ENCODE assay signal across 11 mouse cellular contexts in genomic region chr9:63653666-63654065, GRCm38 (mm10). TPM values are rescaled to one million over a fixed set of nuclear protein-coding genes. Genes with fewer than 3 reads are reported as not detected.
DNase-seq lines count a peak whose midpoint lies in the region; ATAC-seq lines count a peak whose summit lies in the region.
"Had no signal": no experiment of that assay in that cellular context is flagged by ENCODE, and none has a peak within 500 bp of the region (broad histone marks: within the 10 kb centered on the region; RNA-seq: fewer than 3 reads in every experiment).

No protein-coding gene starts in this region.

- H3K9ac ChIP-seq in kidney, embryonic 16.5 days (replicated peaks; ENCODE audit: low read length) = 0 out of 2 replicates have a peak overlapping the region, but pooled peaks have one; percentile 29
- no peak overlapping the region for H3K9ac ChIP-seq in embryonic facial prominence, embryonic 15.5 days
- no peak overlapping the region for H3K9ac ChIP-seq in hindbrain, embryonic 12.5 days
- H3K9ac ChIP-seq in midbrain, embryonic 14.5 days (replicated peaks; ENCODE audit: low read length) = no peak overlapping the region

- WGBS in kidney, embryonic 16.5 days = 32% methylated on average over 7 of the region's 7 CpGs
- 37% methylated on average over 7 of the region's 7 CpGs for WGBS in embryonic facial prominence, embryonic 15.5 days
- 15% methylated on average over 7 of the region's 7 CpGs for WGBS in hindbrain, embryonic 12.5 days
- 9% methylated on average over 7 of the region's 7 CpGs for WGBS in midbrain, embryonic 14.5 days

- peaks cover 29% of the 10 kb centered on the region for H3K4me1 ChIP-seq in kidney, embryonic 16.5 days (ENCODE audit: insufficient read depth, low read length)
- peaks cover 77% of the 10 kb centered on the region for H3K4me1 ChIP-seq in embryonic facial prominence, embryonic 15.5 days
- peaks cover 45% of the 10 kb centered on the region for H3K4me1 ChIP-seq in hindbrain, embryonic 12.5 days
- peaks cover 19% of the 10 kb centered on the region for H3K4me1 ChIP-seq in midbrain, embryonic 14.5 days (ENCODE audit: control insufficient read depth, insufficient read depth, low read length)

- ATAC-seq in kidney, embryonic 16.5 days (ENCODE audit: low FRiP score, low TSS enrichment) = no peak; the same call in 1 of the 2 replicates
- ATAC-seq in embryonic facial prominence, embryonic 15.5 days (ENCODE audit: insufficient number of reproducible peaks, low FRiP score, low TSS enrichment, low read depth) = no peak
- peak; percentile 51; the same call in 1 of the 2 replicates for ATAC-seq in hindbrain, embryonic 12.5 days (ENCODE audit: low FRiP score)
- no peak for ATAC-seq in midbrain, embryonic 14.5 days (ENCODE audit: low FRiP score, low TSS enrichment)
- ATAC-seq: activated CD4-positive, CD25-positive, alpha-beta regulatory T cell, adult 4 months had no signal

- H3K36me3 ChIP-seq in kidney, embryonic 16.5 days (ENCODE audit: insufficient read depth, low read length) = peaks cover 59% of the 10 kb centered on the region
- peaks cover 46% of the 10 kb centered on the region for H3K36me3 ChIP-seq in embryonic facial prominence, embryonic 15.5 days
- peaks cover 28% of the 10 kb centered on the region for H3K36me3 ChIP-seq in hindbrain, embryonic 12.5 days
- peaks cover 6% of the 10 kb centered on the region; the same call in 1 of the 2 replicates for H3K36me3 ChIP-seq in midbrain, embryonic 14.5 days (ENCODE audit: control insufficient read depth, insufficient read depth, low read length)

- H3K9me3 ChIP-seq in kidney, embryonic 16.5 days (ENCODE audit: low read length) = no peaks in the 10 kb centered on the region
- H3K9me3 ChIP-seq in embryonic facial prominence, embryonic 15.5 days (replicated peaks) = no peaks in the 10 kb centered on the region
- no peaks in the 10 kb centered on the region for H3K9me3 ChIP-seq in hindbrain, embryonic 12.5 days (replicated peaks)
- H3K9me3 ChIP-seq in midbrain, embryonic 14.5 days (ENCODE audit: control insufficient read depth, low read length) = no peaks in the 10 kb centered on the region
- H3K9me3 ChIP-seq: heart, embryonic 10.5 days had no signal

- no peak overlapping the region for H3K4me3 ChIP-seq in kidney, embryonic 16.5 days (ENCODE audit: low read length)
- no peak overlapping the region for H3K4me3 ChIP-seq in embryonic facial prominence, embryonic 15.5 days (replicated peaks)
- H3K4me3 ChIP-seq in hindbrain, embryonic 12.5 days = no peak overlapping the region
- no peak overlapping the region for H3K4me3 ChIP-seq in midbrain, embryonic 14.5 days (replicated peaks; ENCODE audit: low read depth, low read length)
- H3K4me3 ChIP-seq: heart, embryonic 10.5 days had no signal

- DNase-seq in kidney, adult 11 months = no peak
- DNase-seq in midbrain, embryonic 14.5 days = peak; percentile 63
- no peak for DNase-seq in urinary bladder, postnatal 25 days (ENCODE audit: low spot score)
- no peak for DNase-seq in adipocyte (ENCODE audit: low spot score)
- DNase-seq: liver; right cerebral cortex, postnatal 14 days had no signal

- H3K4me2 ChIP-seq in kidney, embryonic 16.5 days (replicated peaks; ENCODE audit: low read depth, low read length) = no peak overlapping the region
- no peak overlapping the region for H3K4me2 ChIP-seq in embryonic facial prominence, embryonic 15.5 days (replicated peaks)
- 0 out of 2 replicates have a peak overlapping the region, but pooled peaks have one; percentile 1 for H3K4me2 ChIP-seq in hindbrain, embryonic 12.5 days (replicated peaks)
- no peak overlapping the region for H3K4me2 ChIP-seq in midbrain, embryonic 14.5 days (ENCODE audit: low read length)

- H3K27me3 ChIP-seq in kidney, embryonic 16.5 days (ENCODE audit: insufficient read depth, low read length) = no peaks in the 10 kb centered on the region
- H3K27me3 ChIP-seq in embryonic facial prominence, embryonic 15.5 days = no peaks in the 10 kb centered on the region
- H3K27me3 ChIP-seq in hindbrain, embryonic 12.5 days = no peaks in the 10 kb centered on the region
- H3K27me3 ChIP-seq in midbrain, embryonic 14.5 days (ENCODE audit: control insufficient read depth, insufficient read depth, low read length) = no peaks in the 10 kb centered on the region

- H3K27ac ChIP-seq in kidney, embryonic 16.5 days (ENCODE audit: low read length) = peak overlapping the region; percentile 66
- H3K27ac ChIP-seq in embryonic facial prominence, embryonic 15.5 days (replicated peaks) = peak overlapping the region; percentile 60; the same call in 1 of the 2 replicates
- H3K27ac ChIP-seq in hindbrain, embryonic 12.5 days = peak overlapping the region; percentile 70
- H3K27ac ChIP-seq in midbrain, embryonic 14.5 days (replicated peaks; ENCODE audit: low read depth, low read length) = peak overlapping the region; percentile 14; the same call in 1 of the 2 replicates
- H3K27ac ChIP-seq: heart, embryonic 10.5 days had no signal

RNA-seq across cellular contexts. Expression of gene Aagab, which starts 51.2 kb away (rescaled TPM):
- 35.0 and 38.3 TPM in 2 replicates for polyA plus RNA-seq in kidney, embryonic 16.5 days (2015; fragmentation: Nextera tagmentation; extraction: Ambion mirVana)
- 30.3 and 33.0 TPM in 2 replicates for polyA plus RNA-seq in embryonic facial prominence, embryonic 15.5 days (2015; fragmentation: Nextera tagmentation; extraction: Ambion mirVana)
- polyA plus RNA-seq in hindbrain, embryonic 12.5 days (2016; fragmentation: Nextera tagmentation; extraction: Ambion mirVana) = 54.1 and 61.1 TPM in 2 replicates
- 52.9 and 64.5 TPM in 2 replicates for polyA plus RNA-seq in midbrain, embryonic 14.5 days (2014; fragmentation: Nextera tagmentation; extraction: Ambion mirVana)

RNA-seq across cellular contexts. Expression of gene Iqch, which starts 51.4 kb away (rescaled TPM):
- polyA plus RNA-seq in kidney, embryonic 16.5 days (2015; fragmentation: Nextera tagmentation; extraction: Ambion mirVana) = not detected in 2 replicates
- polyA plus RNA-seq in embryonic facial prominence, embryonic 15.5 days (2015; fragmentation: Nextera tagmentation; extraction: Ambion mirVana) = 0.21 and 0.60 TPM in 2 replicates
- 0.10 and 0.16 TPM in 2 replicates for polyA plus RNA-seq in hindbrain, embryonic 12.5 days (2016; fragmentation: Nextera tagmentation; extraction: Ambion mirVana)
- 0.11 and 0.12 TPM in 2 replicates for polyA plus RNA-seq in midbrain, embryonic 14.5 days (2014; fragmentation: Nextera tagmentation; extraction: Ambion mirVana)
- polyA plus RNA-seq: activated CD4-positive, CD25-positive, alpha-beta regulatory T cell, adult 4 months; heart, embryonic 10.5 days had no signal

Comparison
In these comparisons a context has a peak if more than half of its experiments do, and no peak if none do; other contexts are left out.
1. H3K27ac ChIP-seq: peak in every context shown above with its lines; median percentile 70 in hindbrain, embryonic 12.5 days; 66 in kidney, embryonic 16.5 days; 60 in embryonic facial prominence, embryonic 15.5 days; 14 in midbrain, embryonic 14.5 days.